Mouse (Mus musculus) adrenal gland, adult 18-20 months (tissue): ENCODE data around the gene Prpf31. TPM values are rescaled to one million over a fixed set of nuclear protein-coding genes. Genes with fewer than 3 reads are reported as not detected.

Experiments
- DNase-seq, 2 experiments: peaks; one replicate each; pipeline ENCODE4 v3.0.0; 2021 to 2022; ENCODE audit warnings: low spot score in 2 of 2
- total RNA-seq, 2 experiments: library from RNA; stranded (reverse); gene quantifications; 1 replicate in 1 of 2; 2 replicates in 1 of 2; pipeline ENCODE4 v1.2.3; 2021

Gene Prpf31
- total RNA-seq, 2 experiments from 2014 or later = 34.4 to 37.6 TPM

- DNase-seq = peak; percentile 74 to 76
These were observed 12.4 kb upstream of the Prpf31 start, which contains the start of gene Ndufa3 for GRCm38 (mm10) chr7:3617242-3617995. Gene Ndufa3 (plus strand): TSS chr7:3617373.

- DNase-seq = no peak
These were observed 755 bp upstream of the Prpf31 start for GRCm38 (mm10) chr7:3629030-3629429.

DNA sequence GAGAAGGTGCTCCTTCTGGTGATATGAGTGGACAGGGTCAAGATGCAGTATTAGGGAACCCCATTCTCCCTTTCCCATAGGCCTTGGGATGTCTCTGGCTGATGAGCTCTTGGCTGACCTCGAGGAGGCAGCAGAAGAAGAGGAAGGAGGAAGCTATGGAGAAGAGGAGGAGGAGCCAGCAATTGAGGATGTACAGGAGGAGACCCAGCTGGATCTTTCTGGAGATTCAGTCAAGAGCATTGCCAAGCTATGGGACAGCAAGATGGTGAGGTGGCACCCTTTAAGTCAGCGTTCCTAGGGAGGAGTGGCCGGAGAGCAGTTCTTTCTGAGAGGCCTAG is 662 bp downstream of the Prpf31 start:
- DNase-seq = no peak

DNA sequence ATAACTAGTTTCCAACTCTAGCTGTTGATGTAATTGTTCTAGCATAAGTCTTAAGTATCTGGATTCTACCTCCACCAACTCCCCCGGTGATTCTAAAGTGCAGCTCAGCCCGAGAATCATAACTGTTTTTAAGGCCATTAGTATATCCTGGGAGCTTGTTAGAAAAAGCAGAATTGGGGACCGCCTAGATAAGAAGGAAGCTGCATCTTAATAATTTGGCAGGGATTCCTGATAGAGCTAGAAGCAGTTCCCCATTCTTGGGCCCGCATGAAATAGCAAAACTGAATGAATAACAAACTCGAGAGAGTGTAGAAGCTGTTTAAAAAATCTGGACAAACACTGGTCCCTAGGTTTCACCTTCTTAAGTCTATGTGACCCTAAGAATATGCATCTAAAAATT is 13.6 kb downstream of the Prpf31 start:
- DNase-seq = no peak

DNA sequence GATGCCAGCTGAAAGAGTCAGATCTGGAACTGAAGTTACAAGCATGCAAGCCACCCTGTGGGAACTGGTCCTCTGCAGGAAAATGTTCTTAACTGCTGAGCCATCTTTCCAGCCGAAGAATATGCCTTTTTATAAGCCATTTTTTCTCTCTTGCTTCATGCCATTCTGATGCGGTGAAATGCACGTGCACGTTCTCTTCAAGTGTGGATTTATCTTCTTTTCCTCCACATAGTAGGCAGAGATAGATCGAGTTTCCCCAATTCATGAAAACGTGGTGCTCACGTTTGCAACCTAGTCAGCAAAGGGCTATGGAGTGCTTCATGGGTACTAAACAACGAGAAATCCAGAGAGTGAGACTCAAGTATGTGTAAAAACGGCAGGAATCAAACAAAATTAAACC is 14.1 kb downstream of the Prpf31 start:
- DNase-seq = no peak

DNA sequence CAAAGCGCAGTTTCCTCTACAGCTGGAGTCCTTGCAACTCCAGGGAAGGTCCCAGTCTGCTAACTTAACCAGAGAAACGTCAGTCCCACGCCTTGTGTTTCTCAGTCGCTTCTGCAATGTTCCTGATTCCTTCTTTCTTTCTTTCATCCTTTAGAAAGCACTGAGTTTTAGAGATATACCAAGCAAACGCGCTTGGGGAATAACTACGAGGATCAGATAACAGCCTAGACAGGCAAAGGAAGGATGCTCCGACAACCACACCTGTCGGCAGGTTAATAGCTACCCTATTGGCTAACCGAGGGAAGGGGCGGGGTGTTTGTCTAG is 14.5 kb downstream of the Prpf31 start:
- peak in 1 of 2 experiments; percentile 81 for DNase-seq

DNA sequence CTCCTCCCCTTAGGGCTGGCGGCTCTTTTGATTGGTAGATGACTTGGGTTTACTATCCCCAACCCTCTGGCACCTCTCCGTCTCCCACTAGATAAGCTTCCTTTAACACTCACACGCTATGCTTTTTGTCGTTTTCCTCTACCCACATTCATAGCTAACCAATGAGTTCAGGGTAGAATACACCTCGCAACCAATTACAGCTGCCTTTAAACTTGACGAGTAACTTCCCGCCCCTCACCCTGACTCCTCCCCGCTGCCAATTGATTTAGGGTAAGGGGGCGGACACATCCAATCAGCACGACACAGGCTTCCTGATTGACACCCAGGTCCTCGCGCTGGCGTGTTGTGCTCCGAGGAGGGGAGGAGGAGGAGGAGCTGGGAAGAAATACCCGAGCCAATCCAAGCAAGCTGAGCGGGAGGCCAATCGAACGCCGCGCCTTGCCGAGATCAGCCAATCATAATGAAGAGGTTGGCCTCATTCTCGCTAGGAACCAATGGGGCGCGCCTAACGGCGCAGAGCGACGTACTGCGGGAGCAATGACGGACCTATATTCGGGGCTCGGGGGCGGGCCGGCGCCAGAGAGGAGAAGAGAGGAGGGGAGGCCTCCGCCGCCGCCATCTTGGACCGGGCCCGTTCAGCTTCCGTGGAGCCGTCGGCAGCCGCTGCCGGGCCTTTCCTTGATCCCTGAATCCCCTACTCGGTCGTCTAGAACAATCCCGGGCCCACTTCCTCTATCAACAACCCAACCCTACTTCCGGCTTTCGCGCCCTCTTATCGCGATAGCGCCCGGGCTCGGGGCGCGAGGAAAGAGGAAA is 15.1 kb downstream of the Prpf31 start, which contains the start of gene Cnot3:
TSS of gene Cnot3 (plus strand) at position 597 of the 816 bp plus-strand sequence.
- peak; percentile 90 to 92 for DNase-seq

DNA sequence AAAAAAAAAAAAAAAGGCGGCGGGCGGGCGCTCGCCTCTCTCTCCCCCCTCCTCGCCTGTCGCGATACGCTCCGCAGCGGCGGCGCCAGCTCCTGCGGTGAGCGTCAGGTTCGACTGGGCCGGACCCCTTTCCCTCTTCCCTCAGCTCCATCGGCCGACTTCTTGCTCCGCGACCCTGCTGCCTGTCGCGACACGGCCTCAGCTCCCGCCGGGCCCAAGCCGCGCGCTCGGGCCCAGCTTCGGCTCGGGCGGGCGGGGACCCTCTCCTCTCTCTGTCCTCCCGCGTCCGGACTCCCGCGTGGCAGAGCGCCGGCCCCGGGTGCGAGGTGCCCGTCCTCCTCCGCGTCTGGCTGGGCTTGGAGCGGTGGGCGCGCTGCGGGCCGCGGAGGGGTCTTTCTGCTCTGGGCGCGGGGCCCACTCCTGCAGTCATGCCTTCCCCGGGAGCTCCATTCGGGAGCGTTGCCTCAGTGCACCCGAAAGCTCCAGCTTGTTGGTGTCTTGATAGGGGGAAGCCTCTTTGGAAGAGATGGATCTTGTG is 15.8 kb downstream of the Prpf31 start:
- DNase-seq = no peak

DNA sequence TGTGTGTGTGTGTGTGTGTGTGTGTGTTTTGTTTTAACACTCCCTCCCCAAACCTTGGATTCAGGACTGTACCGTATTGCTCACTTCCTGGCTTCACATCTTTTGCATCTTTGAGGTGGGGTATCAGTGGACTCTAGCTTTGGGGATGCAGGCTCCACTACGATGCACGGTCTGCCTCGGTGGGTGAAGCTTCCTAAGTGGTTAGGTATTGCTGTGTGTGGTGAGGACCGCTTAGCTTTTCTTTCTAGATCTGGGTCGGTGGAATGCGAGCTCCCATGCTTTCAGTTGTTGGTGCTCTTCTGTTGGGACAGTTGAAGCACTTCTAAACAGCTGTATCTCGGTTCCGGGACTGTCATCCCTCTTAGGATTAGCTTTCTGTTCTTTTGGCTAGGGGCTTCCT is 16.4 kb downstream of the Prpf31 start:
- no peak for DNase-seq

- no peak for DNase-seq
These were observed 16.9 kb downstream of the Prpf31 start for GRCm38 (mm10) chr7:3646641-3647040.

GRCm38 (mm10) chr7:3656966-3657365 is 27.2 kb downstream of the Prpf31 start:
- no peak for DNase-seq

DNA sequence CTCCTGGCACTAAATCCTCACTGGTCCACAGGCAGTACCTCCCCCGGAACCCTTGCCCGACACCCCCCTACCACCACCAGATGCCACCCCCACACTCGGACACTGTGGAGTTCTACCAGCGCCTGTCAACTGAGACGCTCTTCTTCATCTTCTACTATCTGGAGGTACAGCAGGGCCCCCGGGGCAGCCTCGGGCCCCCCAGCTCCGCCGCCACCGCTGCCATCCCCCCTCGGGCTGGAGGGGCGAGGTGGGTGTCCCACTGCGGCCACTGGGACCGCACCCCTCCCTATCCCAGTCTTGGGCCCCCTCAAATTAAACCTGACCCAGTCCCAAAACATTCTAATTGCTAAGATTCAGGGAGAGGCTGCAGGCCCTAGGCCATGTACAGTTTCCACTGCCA is 28.8 kb downstream of the Prpf31 start:
- no peak for DNase-seq

DNA sequence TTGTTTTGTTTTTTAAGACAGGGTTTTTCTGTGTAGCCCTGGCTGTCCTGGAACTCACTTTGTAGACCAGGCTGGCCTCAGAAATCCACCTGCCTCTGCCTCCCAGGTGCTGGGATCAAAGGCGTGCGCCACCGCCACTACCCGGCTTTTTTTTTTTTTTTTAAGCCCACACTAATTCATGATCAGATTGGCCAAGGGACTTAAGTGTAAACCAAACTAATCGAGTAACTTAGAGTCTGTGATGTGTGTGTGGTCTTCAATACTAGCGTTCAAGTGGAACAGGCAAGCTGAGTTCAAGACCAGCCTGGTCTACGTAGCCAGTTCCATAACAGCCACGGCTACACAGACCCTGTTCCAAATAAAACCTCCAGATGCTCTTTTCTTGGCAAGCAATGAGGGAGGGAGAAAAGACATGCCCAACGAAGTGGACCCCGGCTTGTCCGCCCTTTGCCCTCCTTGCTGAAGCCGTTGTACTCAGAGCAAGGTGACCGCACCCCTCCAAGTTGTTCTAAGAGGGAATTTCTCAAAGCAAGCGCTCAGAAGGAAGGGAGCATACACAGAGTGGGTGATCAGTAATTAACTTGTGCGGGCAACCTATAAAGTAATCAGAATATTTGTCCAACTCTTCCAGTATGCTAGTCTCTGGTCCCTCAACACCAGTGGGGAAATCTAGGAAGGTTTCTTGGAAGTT is 34.9 kb downstream of the Prpf31 start:
- DNase-seq = peak in 1 of 2 experiments; percentile 33

DNA sequence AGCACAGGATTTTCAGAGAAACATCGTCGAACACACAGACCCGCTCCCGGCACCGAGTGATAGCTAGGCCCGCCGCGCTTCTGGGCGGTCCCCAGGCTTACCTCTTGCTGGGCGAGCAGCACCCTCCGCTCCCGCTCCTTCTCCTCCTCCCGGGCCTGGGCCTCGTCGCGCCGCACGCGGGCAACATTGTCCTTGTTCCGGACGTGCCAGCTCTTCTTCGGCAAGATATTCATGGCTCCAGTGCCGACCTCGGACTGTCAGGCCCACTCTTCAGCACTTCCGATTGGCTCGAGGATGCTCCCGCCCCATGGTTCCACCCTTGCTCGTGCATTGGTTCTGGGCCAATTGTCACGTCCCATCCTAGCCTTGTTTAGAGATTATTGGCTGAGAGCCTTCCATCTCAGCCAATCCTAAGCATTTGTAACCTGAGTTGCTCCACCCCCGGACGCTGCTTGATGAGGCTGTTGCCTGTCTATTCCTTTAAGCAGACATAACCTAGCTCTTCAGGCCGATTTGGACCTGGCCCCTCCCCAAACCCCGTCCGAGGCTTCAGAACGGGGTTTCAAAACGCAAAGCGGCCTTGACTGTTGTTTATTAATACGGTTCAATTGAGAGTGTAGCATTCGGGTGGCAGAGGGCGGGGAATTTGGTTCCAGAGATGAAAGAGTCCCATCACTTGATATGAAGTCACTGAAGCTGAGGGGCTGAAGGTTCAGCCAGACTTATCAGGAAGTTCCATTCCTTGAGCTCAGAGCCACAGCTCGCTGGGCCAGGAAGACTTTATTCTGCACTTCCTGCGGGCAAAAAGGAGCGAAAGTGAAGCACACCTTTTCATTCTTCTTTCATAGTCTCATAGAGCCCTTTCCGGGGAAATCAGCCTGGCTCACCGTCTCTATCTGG is 35.7 kb downstream of the Prpf31 start, which contains the start of gene Leng1:
TSS of gene Leng1 (minus strand) at position 626 of the 900 bp plus-strand sequence.
- peak; percentile 91 to 92 for DNase-seq

- peak in 1 of 2 experiments; percentile 37 for DNase-seq
These were observed 37.2 kb downstream of the Prpf31 start for GRCm38 (mm10) chr7:3666921-3667391.

DNA sequence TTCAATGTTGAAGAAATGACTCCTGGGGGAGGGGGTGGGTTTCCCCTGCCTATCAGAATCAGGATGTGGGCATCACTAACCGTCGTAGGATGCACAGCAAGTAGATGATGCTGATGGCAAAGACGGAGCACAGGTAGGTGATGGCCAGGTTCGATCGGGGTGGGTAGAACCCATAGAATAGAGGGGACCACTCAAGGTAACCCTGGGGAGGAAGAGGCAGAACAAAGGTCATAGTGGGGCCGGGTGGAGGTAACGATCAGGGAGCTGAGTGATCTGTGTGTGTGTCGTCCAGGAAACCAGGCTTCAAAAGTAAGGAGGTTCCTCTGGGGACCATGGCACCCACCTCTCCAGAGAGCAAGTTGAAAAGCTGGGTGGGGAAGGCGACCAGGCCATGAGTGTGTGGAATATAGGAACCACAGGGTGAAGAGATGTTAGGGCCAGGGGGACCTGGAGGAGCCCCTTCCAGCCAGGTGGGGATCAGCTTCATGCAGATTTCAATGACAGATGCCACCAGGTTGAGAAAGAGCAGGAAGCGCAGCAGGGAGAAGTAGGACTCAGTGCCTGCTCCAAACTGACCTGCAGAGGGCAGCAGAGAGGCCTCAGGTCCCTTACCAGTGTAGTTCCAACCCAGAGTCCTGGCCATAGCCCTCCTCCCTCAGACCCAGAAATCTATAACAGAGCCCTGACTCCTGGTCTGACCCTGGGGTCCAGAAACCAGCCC is 44.9 kb downstream of the Prpf31 start:
- peak; percentile 79 to 82 for DNase-seq

DNA sequence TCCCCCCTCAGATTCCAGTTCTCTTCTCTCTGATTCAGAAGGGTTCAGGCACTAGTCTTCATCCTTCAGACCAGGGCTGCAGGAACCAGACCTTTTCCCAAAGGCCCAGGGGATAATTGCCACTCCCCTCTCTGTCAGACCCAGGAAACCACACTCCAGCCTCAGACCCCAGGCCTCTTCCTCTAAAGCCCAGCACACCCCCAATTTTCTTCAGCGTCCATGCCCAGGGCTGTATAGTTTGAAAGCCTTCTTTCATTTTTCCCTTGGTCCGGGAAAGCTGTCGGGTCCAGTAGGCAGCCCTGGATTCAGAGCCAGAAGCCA is 45.4 kb downstream of the Prpf31 start:
- no peak for DNase-seq

- no peak for DNase-seq
These were observed 46.6 kb downstream of the Prpf31 start for GRCm38 (mm10) chr7:3676371-3676770.

DNA sequence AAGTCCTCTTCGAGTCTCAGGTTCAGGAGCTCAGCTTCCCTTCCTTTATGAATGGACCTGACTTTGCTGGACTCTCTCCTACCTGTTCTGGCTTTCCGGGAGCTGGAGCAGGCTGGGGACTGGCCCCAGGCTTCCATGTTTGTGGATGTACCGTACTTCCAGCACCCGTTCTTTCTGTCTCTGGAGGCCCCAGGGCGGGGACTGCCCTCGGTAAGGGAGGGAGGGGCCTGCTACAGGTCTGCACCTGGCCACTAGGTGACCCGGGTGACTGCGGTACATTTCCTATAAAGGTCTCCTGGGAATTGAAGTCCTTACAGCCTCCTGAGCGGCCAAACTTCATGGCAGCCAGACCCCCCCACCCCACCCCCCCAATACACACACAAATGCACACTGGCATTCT is 47.6 kb downstream of the Prpf31 start, which contains the start of gene Tmc4:
TSS of gene Tmc4 (minus strand) at position 212 of the 400 bp plus-strand sequence.
- no peak for DNase-seq
